Mouse (Mus musculus) forebrain, embryonic 15.5 days (tissue): ENCODE results near the gene Idnk. TPM values are rescaled to one million over a fixed set of nuclear protein-coding genes. Genes with fewer than 3 reads are reported as not detected.

Experiments
- ATAC-seq: fragments of 200-750 bp; cut with Nextera tagmentation; replicated peaks from 2 replicates; pipeline ENCODE4 v1.8.0; 2017; ENCODE audit warnings: mild to moderate bottlenecking, moderate TSS enrichment, moderate library complexity
- H3K27ac ChIP-seq: fragments of 300-500 bp; sonication (generic); replicated peaks from 2 replicates; pipeline ENCODE4 v1.5.1; 2015; ENCODE audit warnings: mild to moderate bottlenecking, inconsistent platforms
- H3K27me3 ChIP-seq: fragments of 300-500 bp; sonication (generic); 2 replicates; pipeline ENCODE4 v1.6.1; 2015; ENCODE audit warnings: inconsistent platforms
- H3K36me3 ChIP-seq: fragments of 300-500 bp; sonication (generic); 2 replicates; pipeline ENCODE4 v1.6.1; 2015; ENCODE audit warnings: mild to moderate bottlenecking, inconsistent platforms
- H3K4me1 ChIP-seq: fragments of 300-500 bp; sonication (generic); 2 replicates; pipeline ENCODE4 v1.6.1; 2015; ENCODE audit warnings: inconsistent platforms
- H3K4me2 ChIP-seq: fragments of 300-500 bp; sonication (generic); replicated peaks from 2 replicates; pipeline ENCODE4 v1.6.1; 2015; ENCODE audit warnings: mild to moderate bottlenecking, inconsistent platforms
- H3K4me3 ChIP-seq: fragments of 300-500 bp; sonication (generic); 2 replicates; pipeline ENCODE4 v1.5.1; 2015; ENCODE audit warnings: mild to moderate bottlenecking, inconsistent platforms
- H3K9ac ChIP-seq: fragments of 300-500 bp; sonication (generic); replicated peaks from 2 replicates; pipeline ENCODE4 v1.6.1; 2015; ENCODE audit warnings: mild to moderate bottlenecking, inconsistent platforms
- H3K9me3 ChIP-seq: fragments of 300-500 bp; sonication (generic); 2 replicates; pipeline ENCODE4 v1.6.1; 2016; ENCODE audit warnings: inconsistent platforms
- WGBS: fragments of 180-500 bp; shearing (Covaris S2); methylation state at CpG from one replicate; pipeline ENCODE4 v1.1.7; 2015; ENCODE audit warnings: mixed read lengths; 5-methylcytosine and 5-hydroxymethylcytosine counted together
- polyA plus RNA-seq: library from polyadenylated mRNA; unstranded; fragments of >200 nt; fragmentation: Nextera tagmentation; extraction: Ambion mirVana; gene quantifications from 2 replicates; pipeline ENCODE4 v1.2.1, GENCODE M21; 2015

Idnk gene
- polyA plus RNA-seq: 65.6 and 74.9 TPM in 2 replicates

DNA sequence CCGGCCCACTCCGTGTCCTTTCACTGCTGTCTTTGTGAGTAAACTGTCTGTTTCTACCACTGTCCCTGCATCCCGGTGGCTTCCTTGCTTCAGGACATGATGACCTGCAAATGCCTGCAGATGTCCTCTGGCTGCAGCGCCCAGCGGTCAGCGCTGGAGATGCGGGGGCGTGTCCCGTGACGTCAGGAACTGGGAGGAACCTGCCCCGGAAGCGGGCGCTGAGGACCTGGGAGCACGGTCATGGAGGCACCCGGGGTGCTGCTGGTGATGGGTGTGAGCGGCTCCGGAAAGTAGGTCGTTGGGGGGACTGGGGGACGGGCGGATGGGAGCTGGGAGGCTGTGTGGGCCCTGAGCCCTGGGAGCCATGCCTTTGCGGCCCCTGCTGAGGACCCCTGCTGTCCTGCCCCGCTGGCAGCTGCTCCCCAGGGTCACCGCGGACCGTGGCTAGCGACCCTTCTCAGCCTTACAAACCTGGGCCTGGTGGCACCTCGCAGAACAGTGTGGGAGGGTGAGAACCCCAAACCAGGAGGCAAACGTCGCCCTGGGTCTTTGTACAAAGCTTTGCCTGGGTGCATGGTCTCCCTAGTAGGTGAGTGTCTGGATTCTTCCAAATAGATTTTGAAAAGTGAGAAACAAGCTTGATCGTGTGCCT is at the start of gene Idnk:
Idnk (plus strand) TSS at position 203 of the 652 bp plus-strand sequence.
- H3K4me1 ChIP-seq: peaks cover 12% of the 10 kb centered on the region
- H3K4me3 ChIP-seq: peak within 1 kb of the TSS; percentile 94
- H3K27me3 ChIP-seq: no peaks in the 10 kb centered on the region
- H3K9ac ChIP-seq: peak within 1 kb of the TSS; percentile 90
- WGBS: under 1% methylated on average over 30 of the region's 30 CpGs
- H3K27ac ChIP-seq: peak within 1 kb of the TSS; percentile 74
- peaks cover 24% of the 10 kb centered on the region for H3K36me3 ChIP-seq
- peak within 1 kb of the TSS; percentile 94 for H3K4me2 ChIP-seq
- peak; percentile 81 for ATAC-seq
- no peaks in the 10 kb centered on the region for H3K9me3 ChIP-seq

DNA sequence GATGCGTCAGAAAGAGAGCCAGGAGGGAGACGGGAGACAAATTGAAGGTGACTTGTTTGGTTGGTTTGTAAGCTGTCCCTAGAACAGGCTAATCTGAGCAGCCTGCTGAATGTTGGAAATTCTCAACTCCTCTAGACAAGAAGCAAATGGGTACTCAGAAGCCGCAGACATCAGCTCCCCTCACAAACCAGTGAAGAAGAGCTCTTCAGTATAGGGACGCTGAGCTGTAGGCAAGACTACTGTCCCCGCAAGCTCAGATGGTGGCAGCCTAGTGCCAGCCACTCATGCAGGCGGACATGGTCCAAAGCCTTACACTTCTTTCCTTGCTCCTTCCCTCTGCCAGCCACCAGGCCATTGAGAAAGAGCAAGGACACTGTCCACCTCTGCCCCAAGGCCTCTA is 46.1 kb upstream of the Idnk start:
- H3K9me3 ChIP-seq: no peaks in the 10 kb centered on the region
- peaks cover 16% of the 10 kb centered on the region for H3K4me1 ChIP-seq
- no peaks in the 10 kb centered on the region for H3K27me3 ChIP-seq
- ATAC-seq: no peak
- H3K36me3 ChIP-seq: no peaks in the 10 kb centered on the region
- no peak overlapping the region for H3K4me2 ChIP-seq
- H3K27ac ChIP-seq: no peak overlapping the region
- whole genome bisulfite sequencing: 97% methylated on average over 6 of the region's 6 CpGs
- no peak overlapping the region for H3K4me3 ChIP-seq
- H3K9ac ChIP-seq: no peak overlapping the region

DNA sequence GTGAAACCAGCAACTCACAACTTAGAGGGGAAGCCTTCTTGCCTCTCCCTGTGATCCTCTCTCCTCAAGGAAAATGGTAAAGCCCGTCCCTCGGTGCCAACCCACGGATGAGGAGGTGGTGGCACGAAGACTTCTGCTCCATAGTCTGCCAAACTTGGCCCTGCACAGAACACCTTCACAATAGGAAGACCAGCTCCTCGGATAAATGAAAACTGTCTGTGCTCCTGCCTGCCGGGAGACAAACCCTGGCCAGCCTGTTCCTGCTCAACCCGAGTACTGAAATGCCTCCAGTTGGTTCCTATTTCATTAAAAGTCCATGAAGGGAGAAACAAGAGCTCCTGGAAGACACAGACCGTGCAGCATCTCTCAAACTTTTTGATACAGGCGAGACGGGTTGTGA is 45.3 kb upstream of the Idnk start:
- no peaks in the 10 kb centered on the region for H3K27me3 ChIP-seq
- WGBS: 70% methylated on average over 10 of the region's 10 CpGs
- H3K36me3 ChIP-seq: no peaks in the 10 kb centered on the region
- no peak overlapping the region for H3K9ac ChIP-seq
- peak overlapping the region; percentile 86 for H3K4me2 ChIP-seq
- no peak for ATAC-seq
- H3K4me1 ChIP-seq: peaks cover 16% of the 10 kb centered on the region
- peak overlapping the region; percentile 56 for H3K4me3 ChIP-seq
- no peaks in the 10 kb centered on the region for H3K9me3 ChIP-seq
- H3K27ac ChIP-seq: peak overlapping the region; percentile 91; the same call in 1 of the 2 replicates

DNA sequence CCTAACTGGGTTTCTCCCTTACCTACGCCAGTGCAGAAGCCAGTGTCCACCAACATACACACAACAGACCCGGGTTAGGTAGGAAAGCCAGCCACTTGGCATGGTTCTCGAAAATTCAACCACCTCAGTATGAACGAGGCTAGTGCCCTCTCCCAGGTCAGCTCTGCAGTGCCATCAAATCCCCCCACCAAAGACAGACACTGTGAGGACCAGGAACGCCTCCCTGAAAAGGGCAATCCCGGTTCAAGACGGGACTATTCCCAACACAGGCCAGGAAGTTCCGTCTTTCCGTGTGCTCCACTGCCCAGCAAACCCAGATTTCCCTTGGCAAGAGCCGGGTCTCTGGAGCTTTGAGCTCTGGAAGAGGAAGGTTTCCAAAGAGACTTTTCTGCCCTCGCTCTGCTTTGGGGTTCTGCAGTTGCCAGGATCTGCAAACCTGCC is 44.8 kb upstream of the Idnk start:
- Histone ChIP-seq H3K4me2 (peak overlapping the region; percentile 86), H3K4me1 (peaks cover 16% of the 10 kb centered on the region), H3K9me3 (no peaks in the 10 kb centered on the region), H3K27ac (peak overlapping the region; percentile 91), H3K4me3 (peak overlapping the region; percentile 56), H3K36me3 (no peaks in the 10 kb centered on the region), H3K27me3 (no peaks in the 10 kb centered on the region), H3K9ac (peak overlapping the region; percentile 70)
- 0 out of 2 replicates have a peak, but pooled peaks have one; percentile 23 for ATAC-seq
- 14% methylated on average over 11 of the region's 11 CpGs for WGBS

DNA sequence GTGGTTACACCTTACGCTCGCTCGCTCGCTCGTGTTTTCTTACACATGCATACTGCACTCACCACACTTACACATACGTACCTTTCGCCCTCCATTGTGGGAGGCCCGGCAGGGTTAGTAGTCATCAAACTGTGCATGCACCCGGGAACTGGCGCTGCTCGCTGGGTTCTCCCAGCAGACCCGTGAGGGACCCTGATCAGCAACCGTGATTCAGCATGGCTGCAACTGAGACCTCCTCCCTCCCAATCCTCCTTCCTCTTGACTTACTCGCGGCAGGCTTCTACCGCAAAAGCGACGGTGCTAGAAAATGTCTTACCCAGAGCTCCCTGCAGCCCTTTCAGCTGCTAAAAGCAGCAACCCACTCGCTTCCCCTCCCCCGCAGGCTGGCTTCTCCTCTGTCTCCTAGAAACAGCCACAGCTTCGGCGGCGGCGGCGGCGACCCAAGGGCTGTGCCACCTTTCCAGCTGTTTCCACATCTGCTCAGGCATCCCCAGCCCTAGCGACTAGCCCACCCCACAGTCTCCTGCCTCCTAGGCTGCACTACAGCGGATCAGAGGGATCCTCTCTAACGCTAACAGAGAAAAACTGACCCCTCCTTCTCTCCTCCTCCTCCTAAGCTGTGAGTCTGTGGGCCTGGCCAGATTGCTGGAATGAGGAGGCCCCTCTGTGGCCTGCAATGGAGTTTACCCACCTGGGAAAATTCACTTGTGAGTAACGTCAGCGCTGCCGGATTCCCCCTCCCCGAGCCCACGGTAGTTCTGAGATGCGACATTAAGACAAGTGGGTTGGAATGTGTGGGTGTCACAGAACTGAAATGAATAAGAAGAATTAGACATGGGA is 44.2 kb upstream of the Idnk start, which contains the start of gene Klhl3:
Klhl3 (minus strand) TSS at position 532 of the 840 bp plus-strand sequence.
- Histone ChIP-seq H3K27ac (peak within 1 kb of the TSS; percentile 91), H3K9ac (peak within 1 kb of the TSS; percentile 70), H3K4me2 (peak within 1 kb of the TSS; percentile 86), H3K4me3 (peak within 1 kb of the TSS; percentile 56), H3K27me3 (no peaks in the 10 kb centered on the region), H3K9me3 (no peaks in the 10 kb centered on the region), H3K36me3 (no peaks in the 10 kb centered on the region), H3K4me1 (peaks cover 16% of the 10 kb centered on the region)
- peak; percentile 88 for ATAC-seq
- WGBS: under 1% methylated on average over 35 of the region's 35 CpGs

DNA sequence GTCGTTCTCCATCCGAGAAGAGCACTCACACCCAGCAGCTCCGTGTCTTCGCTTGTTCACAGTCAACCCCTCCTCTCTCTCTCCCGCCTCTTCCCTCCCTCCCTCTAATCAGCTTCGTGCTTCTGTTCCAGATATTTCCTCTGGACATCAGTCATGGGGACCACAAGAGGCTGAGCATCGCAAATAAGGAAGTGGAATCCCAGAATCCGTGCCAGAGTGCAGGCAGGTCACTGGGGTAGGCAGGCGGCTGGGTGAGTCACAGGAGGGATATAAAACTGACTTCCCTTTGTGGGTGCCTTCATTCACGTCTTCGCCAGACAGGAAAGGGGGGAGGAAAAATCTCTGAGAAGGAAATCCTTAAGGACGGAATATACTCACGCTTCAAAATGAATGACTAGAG is 42.2 kb upstream of the Idnk start:
- Histone ChIP-seq H3K4me2 (no peak overlapping the region), H3K27ac (no peak overlapping the region), H3K4me1 (peaks cover 16% of the 10 kb centered on the region), H3K9me3 (no peaks in the 10 kb centered on the region), H3K4me3 (no peak overlapping the region), H3K9ac (no peak overlapping the region), H3K27me3 (no peaks in the 10 kb centered on the region), H3K36me3 (no peaks in the 10 kb centered on the region)
- ATAC-seq: no peak
- WGBS: 78% methylated on average over 13 of the region's 13 CpGs

DNA sequence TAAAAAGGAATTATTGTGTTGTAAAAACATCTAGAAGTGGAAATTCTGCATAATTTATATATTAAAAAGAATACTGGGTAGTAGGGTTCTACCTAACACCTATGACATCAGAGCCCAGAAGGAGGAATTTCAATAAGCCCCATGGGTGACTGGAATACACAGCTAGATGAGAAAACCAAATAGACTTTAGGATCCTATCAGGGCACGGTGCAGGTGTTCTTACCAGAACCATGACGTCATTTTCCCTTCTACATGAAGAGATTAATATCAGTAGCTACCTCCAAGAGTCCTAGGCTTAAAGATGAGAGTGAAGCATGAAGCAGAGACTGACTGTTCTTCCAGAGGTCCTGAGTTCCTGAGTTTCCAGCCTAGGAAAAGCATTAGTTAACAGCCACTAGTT is 40.6 kb upstream of the Idnk start:
- H3K4me3 ChIP-seq: no peak overlapping the region
- no peak for ATAC-seq
- 87% methylated on average over 2 of the region's 2 CpGs for WGBS
- H3K27ac ChIP-seq: no peak overlapping the region
- no peak overlapping the region for H3K9ac ChIP-seq
- no peaks in the 10 kb centered on the region for H3K36me3 ChIP-seq
- H3K4me1 ChIP-seq: peaks cover 16% of the 10 kb centered on the region
- no peaks in the 10 kb centered on the region for H3K27me3 ChIP-seq
- H3K4me2 ChIP-seq: no peak overlapping the region
- no peaks in the 10 kb centered on the region for H3K9me3 ChIP-seq

DNA sequence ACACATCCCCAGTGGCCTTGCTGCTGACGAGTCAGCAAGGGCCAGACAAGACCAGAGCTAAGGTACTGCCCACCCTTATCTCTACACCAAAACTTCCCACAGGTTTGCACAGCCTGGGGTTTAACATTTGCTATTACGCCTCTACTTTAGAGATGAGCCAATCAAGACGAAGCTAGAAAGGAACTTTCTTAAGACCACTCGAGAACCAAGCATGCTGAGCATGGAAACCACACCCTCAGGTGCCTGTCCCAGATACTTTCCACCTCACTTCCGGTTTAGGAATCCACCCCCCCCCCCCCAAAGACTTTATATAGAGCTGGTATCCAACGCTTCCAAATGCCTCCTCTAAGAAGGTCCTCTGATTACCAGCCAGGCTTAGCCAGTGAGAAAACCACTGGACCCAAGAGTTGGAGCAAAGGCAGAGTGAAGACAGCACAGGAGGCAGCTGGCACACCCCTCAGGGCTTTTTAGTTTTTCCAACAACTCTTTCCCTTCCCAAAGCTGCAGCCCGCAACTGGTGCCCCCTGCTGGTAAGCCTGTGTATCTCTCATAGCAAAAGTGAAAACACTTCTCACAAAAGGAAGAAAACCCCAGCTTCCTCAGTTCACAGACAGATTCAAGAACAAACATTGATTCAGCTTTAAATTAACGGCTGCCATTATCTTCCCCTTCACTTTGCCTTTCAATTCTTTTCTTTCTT is 40.0 kb upstream of the Idnk start:
- no peaks in the 10 kb centered on the region for H3K36me3 ChIP-seq
- 70% methylated on average over 8 of the region's 8 CpGs for WGBS
- H3K4me1 ChIP-seq: peaks cover 12% of the 10 kb centered on the region
- no peak overlapping the region for H3K27ac ChIP-seq
- H3K27me3 ChIP-seq: no peaks in the 10 kb centered on the region
- ATAC-seq: no peak
- H3K9ac ChIP-seq: no peak overlapping the region
- H3K4me3 ChIP-seq: no peak overlapping the region
- H3K9me3 ChIP-seq: no peaks in the 10 kb centered on the region
- no peak overlapping the region for H3K4me2 ChIP-seq

DNA sequence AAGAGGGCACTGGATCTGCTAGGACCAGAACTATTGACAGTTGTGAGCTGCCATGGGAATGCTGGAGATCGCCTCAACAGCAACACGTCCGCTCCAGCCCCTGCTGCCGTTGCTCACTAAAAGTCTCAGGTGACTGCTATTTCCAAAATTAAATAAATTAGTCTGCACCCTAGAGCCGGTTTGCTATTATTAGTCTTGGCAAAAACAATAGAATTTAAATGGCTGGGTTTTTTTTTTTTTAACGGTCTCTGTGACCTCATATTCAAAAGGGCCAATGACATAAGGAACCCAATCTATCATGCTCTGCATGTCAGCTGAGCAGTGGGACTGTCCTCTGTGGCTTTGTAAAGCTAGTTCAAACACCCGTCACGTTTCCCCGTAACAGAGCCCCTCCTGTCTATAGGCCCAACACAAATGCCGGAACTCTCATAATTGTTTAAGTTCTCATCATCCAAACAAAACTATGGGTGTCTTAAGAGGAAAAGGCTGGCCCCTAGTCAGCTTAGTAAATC is 34.6 kb upstream of the Idnk start:
- 57% methylated on average over 10 of the region's 10 CpGs for WGBS
- Histone ChIP-seq H3K9me3 (no peaks in the 10 kb centered on the region), H3K4me1 (peaks cover 30% of the 10 kb centered on the region), H3K27ac (no peak overlapping the region), H3K4me3 (no peak overlapping the region), H3K4me2 (no peak overlapping the region), H3K36me3 (no peaks in the 10 kb centered on the region), H3K9ac (no peak overlapping the region), H3K27me3 (no peaks in the 10 kb centered on the region)
- no peak for ATAC-seq

DNA sequence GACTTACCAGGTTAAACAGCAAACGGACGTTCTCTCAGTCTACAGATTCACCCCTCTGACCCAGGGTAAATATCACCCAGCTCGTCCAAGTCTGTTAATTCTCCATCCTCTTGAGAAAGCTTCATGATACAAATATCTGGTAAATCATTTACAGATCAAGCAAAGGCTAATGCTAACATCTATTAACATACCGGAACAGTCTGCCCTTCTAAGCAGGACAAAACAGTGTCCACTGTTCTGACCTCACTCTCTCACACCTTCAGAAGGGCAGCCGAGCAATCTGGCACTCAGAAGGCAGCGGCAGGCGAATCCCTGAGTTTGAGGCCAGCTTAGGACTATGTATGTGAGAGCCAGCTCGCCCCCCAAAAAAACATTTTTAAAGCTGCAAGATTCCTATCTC is 34.1 kb upstream of the Idnk start:
- 76% methylated on average over 8 of the region's 8 CpGs for WGBS
- no peaks in the 10 kb centered on the region for H3K9me3 ChIP-seq
- H3K4me3 ChIP-seq: no peak overlapping the region
- H3K9ac ChIP-seq: no peak overlapping the region
- no peaks in the 10 kb centered on the region for H3K36me3 ChIP-seq
- H3K27me3 ChIP-seq: no peaks in the 10 kb centered on the region
- H3K4me1 ChIP-seq: peaks cover 30% of the 10 kb centered on the region
- ATAC-seq: no peak
- no peak overlapping the region for H3K27ac ChIP-seq
- H3K4me2 ChIP-seq: no peak overlapping the region

DNA sequence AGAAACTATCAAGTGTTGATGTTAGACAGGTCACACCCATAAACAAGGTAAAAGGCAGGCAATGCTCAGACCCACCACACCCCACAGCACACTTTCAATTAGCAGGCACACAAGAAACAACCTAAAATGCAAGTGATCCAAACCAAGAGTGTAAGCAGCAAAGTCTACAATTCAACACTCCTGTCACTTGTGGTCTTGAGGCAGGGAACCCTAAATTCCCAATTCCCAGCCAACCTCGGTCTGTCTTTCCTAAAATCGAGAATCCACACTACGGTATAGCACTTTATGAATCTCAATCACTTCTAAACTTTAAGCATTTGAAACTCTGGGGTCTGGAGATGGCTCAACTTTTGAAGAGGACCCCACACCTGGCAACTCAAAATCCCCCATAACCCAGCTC is 33.2 kb upstream of the Idnk start:
- Histone ChIP-seq H3K4me2 (no peak overlapping the region), H3K36me3 (no peaks in the 10 kb centered on the region), H3K27ac (no peak overlapping the region), H3K9ac (no peak overlapping the region), H3K9me3 (no peaks in the 10 kb centered on the region), H3K4me3 (no peak overlapping the region), H3K4me1 (peaks cover 30% of the 10 kb centered on the region), H3K27me3 (no peaks in the 10 kb centered on the region)
- no peak for ATAC-seq
- WGBS: 89% methylated on average over 3 of the region's 3 CpGs

DNA sequence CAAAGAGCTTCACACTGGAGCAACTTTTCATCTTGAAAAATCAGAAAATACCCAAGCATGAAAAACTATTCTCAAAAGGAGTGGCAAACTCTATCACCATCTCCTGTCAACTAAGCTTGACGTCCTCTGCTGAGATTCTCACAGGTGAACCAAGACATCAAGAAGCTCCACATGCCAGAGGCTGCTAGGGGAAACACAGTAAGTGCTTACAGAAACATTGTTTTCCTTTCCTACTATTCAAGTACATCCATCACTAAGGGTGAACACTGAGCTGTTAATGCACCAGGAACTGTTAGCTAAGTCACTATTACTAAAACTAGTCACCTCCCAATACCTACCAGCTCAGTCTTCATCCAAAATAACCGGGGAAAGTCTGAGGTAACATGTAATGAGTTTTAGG is 32.5 kb upstream of the Idnk start:
- Histone ChIP-seq H3K36me3 (no peaks in the 10 kb centered on the region), H3K4me1 (peaks cover 38% of the 10 kb centered on the region), H3K4me3 (no peak overlapping the region), H3K4me2 (no peak overlapping the region), H3K27ac (no peak overlapping the region), H3K9ac (no peak overlapping the region), H3K27me3 (no peaks in the 10 kb centered on the region), H3K9me3 (no peaks in the 10 kb centered on the region)
- no peak for ATAC-seq
- WGBS: 46% methylated on average over 2 of the region's 2 CpGs
